Mouse (Mus musculus) megakaryocyte, embryonic 14.5 days (primary cell): Measurements from ENCODE around the gene Abl1.

Source experiments
- FLI1 ChIP-seq: IDR thresholded peaks from 2 replicates; pipeline ENCODE4 v1.6.1; 2012; ENCODE audit warnings: low read length, inconsistent platforms, mixed read lengths
- GATA1 ChIP-seq: IDR thresholded peaks from 3 replicates; pipeline ENCODE4 v1.6.1; 2012; ENCODE audit warnings: mixed read lengths, low read length, inconsistent platforms, borderline replicate concordance

GRCm38 (mm10) chr2:31814699-31815098 lies 126.5 kb downstream of the Abl1 start:
- TF ChIP-seq FLI1 (no peak), GATA1 (no peak)
